Mouse (Mus musculus): ENCODE measurements at regions not wholly inside any gene's neighbourhood (a gene's known extent, or its start where the extent isn't known, plus 50 kb on each side); places are given as distances from the start of the nearest gene placed in this dataset.

- DNase-seq = no peak
Measured at GRCm38 (mm10) chr10:83897558-83897957, 174.9 kb downstream of the 1500009L16Rik start.

- DNase-seq = no peak
Measured at GRCm38 (mm10) chr10:83906751-83907150, 184.1 kb downstream of the 1500009L16Rik start.

- no peak for DNase-seq
Measured at GRCm38 (mm10) chr10:83910649-83911370, 188.1 kb downstream of the 1500009L16Rik start.

GRCm38 (mm10) chr10:83914401-83915132 lies 191.9 kb downstream of the 1500009L16Rik start:
- peak; percentile 59 for DNase-seq

- DNase-seq = no peak
Measured at GRCm38 (mm10) chr10:83915133-83915730, 192.6 kb downstream of the 1500009L16Rik start.

- peak; percentile 38 for DNase-seq
Measured at GRCm38 (mm10) chr10:83926990-83927389, 204.3 kb downstream of the 1500009L16Rik start.

GRCm38 (mm10) chr10:83927554-83927953 lies 204.9 kb downstream of the 1500009L16Rik start:
- DNase-seq = no peak

GRCm38 (mm10) chr10:83931758-83932157 lies 209.1 kb downstream of the 1500009L16Rik start:
- peak; percentile 62 for DNase-seq

GRCm38 (mm10) chr10:83933201-83933600 lies 210.5 kb downstream of the 1500009L16Rik start:
- no peak for DNase-seq

GRCm38 (mm10) chr10:83934498-83934897 lies 211.8 kb downstream of the 1500009L16Rik start:
- DNase-seq = peak; percentile 50

- DNase-seq = peak; percentile 73
Measured at GRCm38 (mm10) chr10:83937168-83937567, 214.5 kb downstream of the 1500009L16Rik start.

- no peak for DNase-seq
Measured at GRCm38 (mm10) chr10:83942101-83942500, 219.4 kb downstream of the 1500009L16Rik start.

- no peak for DNase-seq
Measured at GRCm38 (mm10) chr10:83944158-83944557, 221.5 kb downstream of the 1500009L16Rik start.

- DNase-seq = no peak
Measured at GRCm38 (mm10) chr10:83944897-83945296, 222.2 kb downstream of the 1500009L16Rik start.

- DNase-seq = no peak
Measured at GRCm38 (mm10) chr10:83945503-83945902, 222.8 kb downstream of the 1500009L16Rik start.

GRCm38 (mm10) chr10:83946186-83947176 lies 223.8 kb downstream of the 1500009L16Rik start:
- no peak for DNase-seq

- no peak for DNase-seq
Measured at GRCm38 (mm10) chr10:83957118-83957759, 234.6 kb downstream of the 1500009L16Rik start.

- no peak for DNase-seq
Measured at GRCm38 (mm10) chr10:83958397-83958796, 235.7 kb downstream of the 1500009L16Rik start.

GRCm38 (mm10) chr10:83958826-83959225 lies 236.2 kb downstream of the 1500009L16Rik start:
- DNase-seq = no peak

GRCm38 (mm10) chr10:83963232-83963760 lies 240.6 kb downstream of the 1500009L16Rik start:
- DNase-seq = no peak
